Mouse (Mus musculus) right cerebral cortex, adult 18-20 months (tissue): ENCODE measurements around the gene Pth1r.
"Not testable (repeated sequence)": the region's sequence is repeated elsewhere in the genome, so short reads cannot be mapped to it uniquely, and the experiment has no call there.

ENCODE experiments used
- DNase-seq: peaks from one replicate; pipeline ENCODE4 v3.0.0; 2022; ENCODE audit warnings: mixed read lengths

The Pth1r gene

DNA sequence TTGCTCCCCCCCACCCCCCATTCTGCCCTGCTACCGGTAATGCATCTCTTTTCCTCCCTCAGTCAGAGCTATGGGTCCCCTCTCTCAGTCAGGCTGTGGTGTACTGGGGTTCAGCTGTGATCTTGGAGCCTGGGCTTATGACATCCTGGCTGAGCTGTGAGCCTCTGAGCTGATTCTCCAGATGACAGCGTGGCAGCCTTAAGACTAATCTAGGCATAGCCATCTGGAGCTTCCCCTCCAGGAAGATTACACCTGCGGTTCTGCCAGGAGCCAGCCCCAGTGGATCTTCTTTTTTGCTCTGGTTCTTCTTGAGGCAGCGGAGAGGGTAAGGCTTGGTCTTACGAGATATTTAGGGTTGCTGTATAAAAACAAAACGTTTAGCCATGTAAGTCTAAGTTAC is 34.9 kb downstream of the Pth1r start:
- DNase-seq, result peak; percentile 42

- DNase-seq, result no peak
Observed at GRCm38 (mm10) chr9:110711532-110711931, 35.4 kb downstream of the Pth1r start.

DNA sequence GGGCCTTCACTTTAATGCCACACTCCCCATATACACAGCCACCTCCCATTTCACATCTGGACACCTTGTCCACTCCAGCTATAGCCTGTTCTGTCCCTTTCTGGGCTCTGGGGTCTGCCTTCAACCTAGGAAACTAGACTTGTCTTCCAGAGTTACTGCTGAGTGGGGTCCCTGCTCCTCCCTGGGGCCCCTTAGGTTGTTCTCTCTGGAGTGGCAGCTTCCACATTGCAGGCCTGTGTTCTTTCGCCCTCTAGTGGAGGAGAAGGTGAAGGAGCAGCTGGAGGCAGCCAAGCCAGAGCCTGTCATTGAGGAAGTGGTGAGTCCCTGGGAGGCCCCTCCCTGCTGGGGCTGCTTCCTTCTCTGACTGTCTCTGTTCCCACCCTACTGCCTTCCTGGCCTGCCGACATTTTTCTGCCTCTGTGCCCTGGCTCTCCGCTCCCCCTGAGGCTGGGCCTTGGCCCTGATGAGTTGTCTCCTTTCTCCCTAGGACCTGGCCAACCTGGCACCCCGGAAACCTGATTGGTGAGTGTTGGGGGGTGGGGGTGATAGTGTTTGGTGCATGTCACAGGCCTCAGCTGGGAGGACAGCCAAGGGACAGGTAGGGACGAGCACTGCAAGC is 37.2 kb downstream of the Pth1r start:
- peak; percentile 80 for DNase-seq

- no peak for DNase-seq
Observed at GRCm38 (mm10) chr9:110706784-110707183, 40.2 kb downstream of the Pth1r start.

DNA sequence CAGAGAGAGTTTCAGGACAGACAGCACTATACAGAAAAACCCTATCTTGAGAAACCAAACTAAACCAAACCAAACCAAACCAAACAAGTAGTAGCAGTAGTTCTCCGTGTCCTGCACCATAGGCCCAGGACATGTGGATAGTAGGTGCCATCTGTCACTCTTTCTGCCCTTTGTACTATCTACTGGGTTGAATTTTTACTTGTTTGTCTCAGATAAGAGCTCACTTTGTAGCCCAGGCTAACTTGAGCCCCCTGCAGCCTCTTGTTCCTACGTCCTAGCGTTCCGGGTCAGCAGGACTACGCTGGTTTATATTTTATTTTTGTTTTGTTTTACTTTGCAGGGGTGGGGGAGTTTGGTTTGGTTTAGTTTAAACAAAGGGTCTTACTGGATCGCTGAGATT is 43.0 kb downstream of the Pth1r start:
- no peak for DNase-seq

GRCm38 (mm10) chr9:110702848-110703247 is 44.1 kb downstream of the Pth1r start:
- no peak for DNase-seq

- DNase-seq, result peak; percentile 49
Observed at GRCm38 (mm10) chr9:110701114-110702032, 45.6 kb downstream of the Pth1r start.

DNA sequence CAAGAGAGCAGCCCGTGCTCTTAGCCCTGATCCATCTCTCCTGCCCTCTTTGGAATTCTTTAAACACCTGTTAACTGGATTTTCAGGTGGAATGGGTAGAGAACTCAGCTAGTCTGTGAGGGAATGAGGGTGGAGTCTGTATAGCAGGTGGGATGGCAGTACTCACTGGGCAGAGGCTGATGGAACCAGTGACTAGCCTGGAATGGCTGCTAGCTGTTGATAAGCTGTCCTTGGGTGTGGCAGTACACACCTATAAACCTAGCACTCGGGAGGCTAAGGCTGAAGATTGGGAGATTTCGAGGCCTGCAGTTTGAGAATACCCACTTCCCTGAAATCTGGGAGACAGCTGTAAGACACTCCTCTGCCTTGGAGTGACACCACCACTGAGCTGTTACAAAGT is 47.4 kb downstream of the Pth1r start:
- DNase-seq, result no peak

DNA sequence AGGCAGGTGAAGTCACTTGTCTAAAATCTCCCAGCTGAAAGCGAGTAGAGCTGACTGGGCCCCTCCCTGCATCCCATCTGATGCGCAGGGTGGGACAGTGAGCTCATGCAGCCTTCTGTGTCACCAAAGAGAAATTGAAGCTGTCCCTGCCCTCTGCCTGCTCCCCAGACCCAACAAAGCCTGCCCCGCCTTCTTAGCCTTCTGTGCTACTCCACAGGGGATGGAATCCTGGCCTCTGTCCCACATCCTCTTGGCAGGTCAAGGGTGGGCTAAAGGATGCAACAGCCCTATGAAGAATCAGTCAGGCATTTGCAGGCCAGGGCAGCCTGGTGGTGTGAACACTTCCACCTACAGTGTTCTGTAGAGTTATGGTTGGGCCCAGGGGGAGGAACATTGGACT is 49.5 kb downstream of the Pth1r start:
- no peak for DNase-seq

GRCm38 (mm10) chr9:110696427-110696826 is 50.5 kb downstream of the Pth1r start:
- DNase-seq, result no peak

DNA sequence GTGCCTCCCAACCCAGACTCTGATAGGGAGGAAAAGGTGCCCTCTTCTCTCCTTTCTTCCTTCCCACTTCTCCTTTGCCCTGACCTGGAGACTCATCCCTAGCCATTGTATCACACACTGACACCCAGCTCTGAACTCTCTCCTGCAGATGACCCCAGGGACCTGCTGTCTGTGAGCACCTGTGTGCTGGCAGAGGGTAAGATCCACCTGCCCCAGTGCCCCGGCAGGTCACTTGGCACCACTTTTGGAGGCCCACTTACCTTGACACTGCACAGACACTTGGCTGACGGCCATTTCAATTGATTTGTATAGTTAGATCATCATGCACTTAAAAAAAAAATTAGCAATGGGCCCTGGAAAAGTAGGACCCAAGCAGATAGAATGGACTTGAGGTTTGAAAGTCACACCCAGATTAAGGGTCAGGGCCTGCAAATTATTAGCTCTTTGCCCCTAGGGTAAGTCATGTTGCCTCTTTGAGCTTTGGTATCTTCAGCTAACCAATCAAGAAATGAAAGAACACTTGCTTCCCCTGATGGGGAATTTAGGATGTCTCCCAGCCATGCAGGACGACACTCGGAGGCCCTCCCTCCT is 51.7 kb downstream of the Pth1r start:
- DNase-seq, result no peak

DNA sequence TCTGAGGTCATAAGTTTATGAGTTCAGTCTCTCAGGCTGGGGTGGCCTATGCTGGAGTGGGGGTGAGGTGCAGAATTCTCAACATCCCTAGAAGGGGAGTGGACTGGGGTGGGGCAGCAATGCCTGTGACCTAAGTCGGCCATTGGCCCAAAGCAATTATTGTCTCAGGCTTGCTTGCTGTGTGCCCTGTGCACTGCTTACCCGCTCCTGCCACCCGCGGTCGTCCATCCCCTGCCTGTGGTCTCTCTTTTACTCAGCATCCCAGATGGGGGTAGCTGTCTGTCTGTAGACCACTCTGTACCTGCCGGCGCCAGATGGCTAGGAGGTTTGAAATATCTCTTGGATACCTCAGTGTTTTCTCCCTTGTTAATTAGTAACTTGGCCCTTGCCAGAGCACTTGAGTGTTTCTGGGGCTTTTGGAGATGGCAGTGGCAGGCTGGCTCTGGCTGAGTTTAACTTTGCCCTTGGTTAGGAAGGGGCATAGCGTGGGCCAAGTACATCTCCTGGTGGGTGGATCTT is 57.6 kb downstream of the Pth1r start:
- DNase-seq, result no peak

GRCm38 (mm10) chr9:110687846-110688245 is 59.1 kb downstream of the Pth1r start:
- no peak for DNase-seq

DNA sequence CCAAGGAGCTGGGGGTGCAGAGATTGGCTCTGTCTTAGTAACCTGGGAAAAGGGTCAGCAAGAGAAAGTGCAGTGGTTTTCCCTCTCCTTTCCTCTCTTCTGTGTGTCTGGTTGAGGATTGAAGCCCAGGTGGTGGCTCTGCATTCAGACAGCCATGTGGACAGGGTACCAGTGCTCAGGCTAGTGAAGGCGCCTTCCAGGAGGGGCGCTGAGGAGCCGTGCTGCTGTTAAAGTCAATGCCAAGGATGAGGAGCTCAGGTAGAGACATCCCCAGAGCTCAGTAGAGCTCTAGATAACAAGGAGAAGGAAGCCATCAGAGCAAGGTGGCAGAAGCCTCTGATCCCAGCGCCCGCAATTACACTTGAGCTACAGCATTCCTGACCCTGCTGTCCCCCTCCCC is 59.9 kb downstream of the Pth1r start:
- no peak for DNase-seq

GRCm38 (mm10) chr9:110686472-110686871 is 60.5 kb downstream of the Pth1r start:
- DNase-seq, result no peak

- no peak for DNase-seq
Observed at GRCm38 (mm10) chr9:110685591-110685990, 61.4 kb downstream of the Pth1r start.

- peak; percentile 33 for DNase-seq
Observed at GRCm38 (mm10) chr9:110685187-110685586, 61.8 kb downstream of the Pth1r start.

GRCm38 (mm10) chr9:110684100-110684831 is 62.7 kb downstream of the Pth1r start:
- peak; percentile 76 for DNase-seq

- no peak for DNase-seq
Observed at GRCm38 (mm10) chr9:110683574-110684099, 63.3 kb downstream of the Pth1r start.

DNA sequence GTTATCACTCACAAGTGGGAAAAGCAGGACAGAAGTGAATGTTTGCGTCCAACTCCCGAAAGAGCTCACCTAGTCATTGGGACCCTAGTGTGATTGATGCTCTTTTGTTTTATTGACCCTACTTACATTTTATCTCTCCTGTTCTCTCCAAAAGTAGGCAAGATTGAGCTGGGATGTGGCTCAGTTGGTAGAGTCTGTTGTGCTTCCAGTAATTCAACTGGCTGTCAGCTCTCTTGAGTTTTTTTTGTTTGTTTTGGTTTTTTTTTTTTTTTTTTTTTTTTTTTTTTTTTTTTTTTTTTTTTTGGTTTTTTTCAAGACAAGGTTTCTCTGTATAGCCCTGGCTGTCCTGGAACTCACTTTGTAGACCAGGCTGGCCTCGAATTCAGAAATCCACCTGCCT is 64.2 kb downstream of the Pth1r start:
- not testable (repeated sequence) for DNase-seq

DNA sequence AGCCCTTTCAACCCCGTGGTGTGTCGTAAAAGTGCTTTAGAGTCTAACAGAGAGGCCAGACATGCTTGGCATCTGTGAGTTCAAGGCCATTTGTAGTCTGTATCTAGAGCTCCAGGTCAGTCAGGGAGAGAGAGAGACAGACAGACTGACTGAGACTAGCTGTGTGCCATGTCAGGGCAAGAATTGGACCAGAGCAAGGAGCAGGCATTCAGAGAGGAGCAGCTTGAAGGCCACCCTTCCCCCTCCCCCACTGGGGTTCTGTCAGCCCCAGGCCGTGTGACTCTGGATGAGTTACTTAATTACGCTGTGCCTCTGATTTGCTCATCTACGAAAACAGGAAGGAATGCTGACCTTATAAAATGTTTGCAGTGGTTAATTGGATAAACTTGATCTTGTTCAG is 64.7 kb downstream of the Pth1r start:
- DNase-seq, result no peak

GRCm38 (mm10) chr9:110681817-110682216 is 65.1 kb downstream of the Pth1r start:
- DNase-seq, result peak; percentile 63
